ENCODE assay signal across 24 mouse cellular contexts in the genomic region with DNA sequence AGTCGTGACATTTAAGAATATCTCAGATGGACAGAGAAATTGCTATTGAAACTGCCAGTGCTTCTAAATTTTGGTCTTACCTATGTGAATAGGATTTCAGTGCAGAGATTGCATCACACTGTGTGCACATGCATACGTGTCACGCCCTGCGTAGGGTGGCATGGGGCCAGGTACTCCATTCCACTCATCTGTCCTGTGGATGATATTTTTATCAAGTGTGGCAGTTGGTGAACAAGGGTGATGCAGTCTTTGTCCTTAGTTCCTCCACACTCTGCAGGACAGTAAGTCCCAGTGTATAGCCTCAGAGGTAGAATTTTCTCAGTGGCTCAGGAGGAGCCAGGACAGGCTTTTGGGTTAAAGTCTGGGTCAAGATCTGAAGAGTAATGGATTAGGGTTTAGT. TPM values are rescaled to one million over a fixed set of nuclear protein-coding genes. Genes with fewer than 3 reads are reported as not detected.
DNase-seq lines count a peak whose midpoint lies in the region; ATAC-seq and TF ChIP-seq lines count a peak whose summit lies in the region.
"Had no signal": no experiment of that assay in that cellular context is flagged by ENCODE, and none has a peak within 500 bp of the region (broad histone marks: within the 10 kb centered on the region; RNA-seq: fewer than 3 reads in every experiment).

No protein-coding gene starts in this region.

- H3K9me3 ChIP-seq in heart, embryonic 10.5 days: no peaks in the 10 kb centered on the region
- H3K9me3 ChIP-seq in heart, postnatal 0 days (replicated peaks; ENCODE audit: control insufficient read depth, low read length): no peaks in the 10 kb centered on the region
- H3K9me3 ChIP-seq: embryonic facial prominence, embryonic 10.5 days; embryonic facial prominence, embryonic 12.5 days; forebrain, embryonic 13.5 days; forebrain, embryonic 15.5 days; G1E had no signal

- peak; percentile 58; the same call in 1 of the 2 replicates for ATAC-seq in heart, postnatal 0 days (ENCODE audit: insufficient read depth, low read depth)
- 0 out of 2 replicates have a peak, but pooled peaks have one; percentile 34 for ATAC-seq in megakaryocyte progenitor cell, adult 5-6 weeks (replicated peaks; ENCODE audit: poor library complexity)
- ATAC-seq: activated CD4-positive, CD25-positive, alpha-beta regulatory T cell, adult 4 months; CD4-positive, CD25-positive, alpha-beta regulatory T cell, adult 4 months; forebrain, embryonic 13.5 days; forebrain, embryonic 15.5 days; Patski had no signal

- 0 out of 2 replicates have a peak, but pooled peaks cover 4% of the 10 kb centered on the region for H3K4me1 ChIP-seq in heart, embryonic 10.5 days
- no peaks in the 10 kb centered on the region for H3K4me1 ChIP-seq in heart, postnatal 0 days (ENCODE audit: control insufficient read depth, insufficient read depth)
- H3K4me1 ChIP-seq in heart, adult 2 months (ENCODE audit: control insufficient read depth, insufficient read depth, low read length): no peaks in the 10 kb centered on the region
- H3K4me1 ChIP-seq: forebrain, embryonic 13.5 days; forebrain, embryonic 15.5 days had no signal

- no peak for TF ChIP-seq POLR2A in heart, adult 2 months (IDR thresholded peaks at IDR 0.05; ENCODE audit: insufficient read depth, low read depth, low read length)

- TF ChIP-seq CTCF in heart, postnatal 0 days (IDR thresholded peaks at IDR 0.05; ENCODE audit: low read depth): no peak
- TF ChIP-seq CTCF in heart, adult 2 months (IDR thresholded peaks at IDR 0.05): no peak

- no peak overlapping the region for H3K4me2 ChIP-seq in heart, postnatal 0 days (ENCODE audit: low read depth, low read length)
- H3K4me2 ChIP-seq: embryonic facial prominence, embryonic 12.5 days; forebrain, embryonic 13.5 days; forebrain, embryonic 15.5 days had no signal

- no peak overlapping the region for H3K27ac ChIP-seq in heart, embryonic 10.5 days
- H3K27ac ChIP-seq in heart, postnatal 0 days (ENCODE audit: low read depth): no peak overlapping the region
- no peak overlapping the region for H3K27ac ChIP-seq in heart, adult 2 months
- H3K27ac ChIP-seq: embryonic facial prominence, embryonic 10.5 days; embryonic facial prominence, embryonic 12.5 days; forebrain, embryonic 13.5 days; forebrain, embryonic 15.5 days had no signal

- no peaks in the 10 kb centered on the region for H3K79me2 ChIP-seq in heart, adult 2 months (replicated peaks; ENCODE audit: control insufficient read depth, insufficient read depth, low read length)

- no peak overlapping the region for H3K9ac ChIP-seq in heart, postnatal 0 days (replicated peaks; ENCODE audit: low read depth, low read length)
- no peak overlapping the region for H3K9ac ChIP-seq in heart, adult 2 months (ENCODE audit: low read depth, low read length)
- H3K9ac ChIP-seq: embryonic facial prominence, embryonic 12.5 days; forebrain, embryonic 13.5 days; forebrain, embryonic 15.5 days had no signal

- no peak overlapping the region for H3K4me3 ChIP-seq in heart, embryonic 10.5 days
- H3K4me3 ChIP-seq in heart, postnatal 0 days (ENCODE audit: low read depth, low read length): no peak overlapping the region
- no peak overlapping the region for H3K4me3 ChIP-seq in heart, adult 2 months
- H3K4me3 ChIP-seq: embryonic facial prominence, embryonic 10.5 days; embryonic facial prominence, embryonic 12.5 days; forebrain, embryonic 13.5 days; forebrain, embryonic 15.5 days had no signal

- H3K36me3 ChIP-seq in heart, embryonic 10.5 days: peaks cover 66% of the 10 kb centered on the region
- peaks cover 15% of the 10 kb centered on the region for H3K36me3 ChIP-seq in heart, postnatal 0 days (replicated peaks; ENCODE audit: control insufficient read depth, insufficient read depth, low read length)
- no peaks in the 10 kb centered on the region for H3K36me3 ChIP-seq in heart, adult 2 months (ENCODE audit: control insufficient read depth, insufficient read depth, low read length)
- H3K36me3 ChIP-seq: embryonic facial prominence, embryonic 12.5 days; G1E had no signal

- WGBS in heart, embryonic 10.5 days: 82% methylated on average over 4 of the region's 4 CpGs
- WGBS in heart, postnatal 0 days: 60% methylated on average over 4 of the region's 4 CpGs
- 78% methylated on average over 4 of the region's 4 CpGs for WGBS in heart, adult 2 months

- intact Hi-C loops in heart, adult 2 months (cut with DNase I): no loop called here

- DNase-seq in heart, adult 11 months: peak; percentile 73
- no peak for DNase-seq in heart, embryonic 10.5 days (ENCODE audit: low spot score)
- no peak for DNase-seq in heart, postnatal 0 days (ENCODE audit: low spot score)
- DNase-seq in heart, adult 2 months: no peak
- DNase-seq in gastrocnemius, adult 8-10 months (ENCODE audit: low spot score in 2 of 2): no peak
- DNase-seq: adrenal gland, adult 8-10 months; adrenal gland, postnatal 14 days; adrenal gland, postnatal 36 days; B cell, adult 2 months; cerebellum, adult 11-12 months; cerebellum, adult 2 months; cerebellum, adult 9-10 months; cerebellum, postnatal 10 days; cerebellum, postnatal 25 days had no signal

- TF ChIP-seq EP300 in heart, postnatal 0 days (IDR thresholded peaks at IDR 0.05; ENCODE audit: low read depth): no peak
- TF ChIP-seq EP300 in heart, adult 2 months (IDR thresholded peaks at IDR 0.05; ENCODE audit: insufficient read depth, low read depth, low read length): no peak

- no peaks in the 10 kb centered on the region for H3K27me3 ChIP-seq in heart, embryonic 10.5 days (ENCODE audit: insufficient read depth, poor library complexity, severe bottlenecking)
- no peaks in the 10 kb centered on the region for H3K27me3 ChIP-seq in heart, postnatal 0 days (ENCODE audit: control insufficient read depth, insufficient read depth, low read length)
- no peaks in the 10 kb centered on the region for H3K27me3 ChIP-seq in heart, adult 2 months (ENCODE audit: control insufficient read depth, insufficient read depth, low read length)
- H3K27me3 ChIP-seq: CH12.LX; embryonic facial prominence, embryonic 12.5 days; forebrain, embryonic 13.5 days; forebrain, embryonic 15.5 days; Patski had no signal

RNA-seq across cellular contexts. Expression of gene Pdk1, which starts 36.8 kb away (rescaled TPM):
- polyA plus RNA-seq in heart, embryonic 10.5 days (2016; fragmentation: Nextera tagmentation; extraction: Ambion mirVana): 88.2 and 111 TPM in 2 replicates
- total RNA-seq in heart, postnatal 0 days (2014; rRNA removed; ENCODE audit: low replicate concordance): 181 and 286 TPM in 2 replicates
- polyA plus RNA-seq in heart, postnatal 0 days (2015; fragmentation: Nextera tagmentation; extraction: Ambion mirVana): 62.8 and 65.0 TPM in 2 replicates
- 100 to 1,000 TPM; 142 to 170 TPM for total RNA-seq in heart, adult 2 months (2021)
- 28.9 and 62.2 TPM in 2 replicates for polyA plus RNA-seq in heart, adult 2 months (2012; rRNA removed)
- total RNA-seq in megakaryocyte progenitor cell, adult 5-6 weeks (2015): 25.9 and 26.5 TPM in 2 replicates
- total RNA-seq in megakaryocyte progenitor cell, adult 5-6 weeks (2017): 54.9 and 79.0 TPM in 2 replicates
- 10 to 100 TPM; 60.8 to 70.6 (median 68.1) TPM for total RNA-seq in gastrocnemius, adult 8-10 months (2022)
